Mouse (Mus musculus) myocyte (in vitro differentiated cells): Measurements from ENCODE around the gene A930017K11Rik. TPM values are rescaled to one million over a fixed set of nuclear protein-coding genes. Genes with fewer than 3 reads are reported as not detected.
A peak's percentile ranks its signal among the peaks of the same experiment; 100 is the strongest.

Source experiments
- H3K27me3 ChIP-seq: one replicate; pipeline ENCODE4 v1.6.1; 2011; ENCODE audit not compliant: control insufficient read depth, insufficient read depth, insufficient read length
- H3K36me3 ChIP-seq: one replicate; pipeline ENCODE4 v1.6.1; 2011; ENCODE audit not compliant: control insufficient read depth, insufficient read depth
- H3K4me2 ChIP-seq: one replicate; pipeline ENCODE4 v1.6.1; 2011; ENCODE audit warnings: low read depth, control low read depth
- H3K4me3 ChIP-seq: one replicate; pipeline ENCODE4 v1.5.1; 2011; ENCODE audit warnings: mild to moderate bottlenecking, control low read depth, moderate library complexity
- H3K79me2 ChIP-seq: one replicate; pipeline ENCODE4 v1.6.1; 2011; ENCODE audit not compliant: control insufficient read depth, insufficient read depth
- H3ac ChIP-seq: one replicate; pipeline ENCODE4 v1.6.1; 2011; ENCODE audit not compliant: control insufficient read depth, insufficient read length
- CEBPB ChIP-seq: IDR thresholded peaks from 2 replicates; pipeline ENCODE4 v1.6.1; 2011; ENCODE audit warnings: mild to moderate bottlenecking, moderate library complexity; ENCODE audit not compliant: poor library complexity, insufficient read depth, severe bottlenecking
- E2F4 ChIP-seq: IDR thresholded peaks from one replicate; pipeline ENCODE4 v1.6.1; 2011; ENCODE audit warnings: mild to moderate bottlenecking, control low read depth, moderate library complexity; ENCODE audit not compliant: insufficient read depth
- MAX ChIP-seq: IDR thresholded peaks from one replicate; pipeline ENCODE4 v1.6.1; 2011; ENCODE audit warnings: low read depth, mild to moderate bottlenecking, control low read depth
- MYOD1 ChIP-seq, 3 experiments: IDR thresholded peaks; one replicate each; pipeline ENCODE4 v1.6.1; 2011; ENCODE audit warnings: control low read depth in 2 of 3, low read depth in 2 of 3, mild to moderate bottlenecking in 2 of 3, moderate library complexity in 1 of 3; ENCODE audit not compliant: insufficient read length in 2 of 3, control insufficient read depth in 1 of 3
- MYOG ChIP-seq, 3 experiments: IDR thresholded peaks; one replicate each; pipeline ENCODE4 v1.6.1; 2011; ENCODE audit warnings: control low read depth in 2 of 3, low read depth in 2 of 3, mild to moderate bottlenecking in 2 of 3; ENCODE audit not compliant: insufficient read length in 2 of 3, control insufficient read depth in 1 of 3, insufficient read depth in 1 of 3
- POLR2A ChIP-seq: IDR thresholded peaks from one replicate; pipeline ENCODE4 v1.6.1; 2011; ENCODE audit warnings: low read depth, mild to moderate bottlenecking, control low read depth, moderate library complexity; ENCODE audit not compliant: insufficient read length
- POLR2AphosphoS2 ChIP-seq: IDR thresholded peaks from one replicate; pipeline ENCODE4 v1.6.1; 2011; ENCODE audit warnings: low read depth, control low read depth; ENCODE audit not compliant: insufficient read length
- REST ChIP-seq: IDR thresholded peaks from one replicate; pipeline ENCODE4 v1.6.1; 2011; ENCODE audit warnings: mild to moderate bottlenecking, control low read depth, moderate library complexity; ENCODE audit not compliant: insufficient read depth, insufficient read length
- SRF ChIP-seq: IDR thresholded peaks from one replicate; pipeline ENCODE4 v1.6.1; 2011; ENCODE audit warnings: low read depth; ENCODE audit not compliant: control insufficient read depth, insufficient read length
- TCF12 ChIP-seq: IDR thresholded peaks from one replicate; pipeline ENCODE4 v1.6.1; 2011; ENCODE audit warnings: mild to moderate bottlenecking, control low read depth; ENCODE audit not compliant: poor library complexity, insufficient read depth, severe bottlenecking
- TCF3 ChIP-seq: IDR thresholded peaks from one replicate; pipeline ENCODE4 v1.6.1; 2011; ENCODE audit warnings: low read depth, control low read depth; ENCODE audit not compliant: insufficient read length
- USF1 ChIP-seq: IDR thresholded peaks from one replicate; pipeline ENCODE4 v1.6.1; 2011; ENCODE audit warnings: low read depth, mild to moderate bottlenecking, control low read depth, moderate library complexity
- polyA plus RNA-seq: library from polyadenylated mRNA; unstranded; fragments of >200 nt; fragmentation: generic; extraction: Trizol; gene quantifications from one replicate; pipeline ENCODE4 v1.2.1, GENCODE M21; 2012; ENCODE audit warnings: missing spikeins

A930017K11Rik gene
- polyA plus RNA-seq, 1 experiment, result 0.02 TPM

GRCm38 (mm10) chr17:25944366-25945163 is 7.8 kb downstream of the A930017K11Rik start, which contains the start of the genes Pigq and Nhlrc4:
Gene Pigq, minus strand, starts transcription at chr17:25944936.
Gene Nhlrc4, minus strand, starts transcription at chr17:25944961.
- Histone ChIP-seq H3K36me3 (no peaks in the 10 kb centered on the region), H3K79me2 (peaks cover 12% of the 10 kb centered on the region), H3ac (no peak within 1 kb of the TSS), H3K4me2 (peak within 1 kb of the TSS; percentile 12), H3K27me3 (peaks cover 21% of the 10 kb centered on the region), H3K4me3 (no peak within 1 kb of the TSS)
- TF ChIP-seq POLR2AphosphoS2 (no peak), SRF (no peak), MYOG (IDR thresholded peaks at IDR 0.05; ENCODE audit: control insufficient read depth in 1 of 3, insufficient read depth in 1 of 3, insufficient read length in 2 of 3, low read depth in 2 of 3) (no peak), CEBPB (no peak), TCF12 (no peak), REST (no peak), E2F4 (no peak), USF1 (no peak), MYOD1 (IDR thresholded peaks at IDR 0.05; ENCODE audit: control insufficient read depth in 1 of 3, insufficient read length in 2 of 3, low read depth in 2 of 3) (no peak), POLR2A (no peak), TCF3 (no peak), MAX (no peak)

GRCm38 (mm10) chr17:25943769-25944168 is 8.6 kb downstream of the A930017K11Rik start:
- no peak overlapping the region for H3ac ChIP-seq
- no peak overlapping the region for H3K4me3 ChIP-seq
- peak in 2 of 3 experiments; percentile 88 to 97 for TF ChIP-seq MYOD1 (IDR thresholded peaks at IDR 0.05; ENCODE audit: control insufficient read depth in 1 of 3, insufficient read length in 2 of 3, low read depth in 2 of 3)
- TF ChIP-seq USF1, result no peak
- no peak for TF ChIP-seq CEBPB
- TF ChIP-seq REST, result no peak
- peak; percentile 71 for TF ChIP-seq TCF12
- no peak for TF ChIP-seq SRF
- TF ChIP-seq TCF3, result peak; percentile 71
- no peak for TF ChIP-seq POLR2A
- no peak for TF ChIP-seq MAX
- TF ChIP-seq E2F4, result no peak
- TF ChIP-seq MYOG (IDR thresholded peaks at IDR 0.05; ENCODE audit: control insufficient read depth in 1 of 3, insufficient read depth in 1 of 3, insufficient read length in 2 of 3, low read depth in 2 of 3), result peak; percentile 86 to 98 (median 90)
- peak overlapping the region; percentile 12 for H3K4me2 ChIP-seq
- H3K79me2 ChIP-seq, result peaks cover 12% of the 10 kb centered on the region
- H3K36me3 ChIP-seq, result no peaks in the 10 kb centered on the region
- H3K27me3 ChIP-seq, result peaks cover 21% of the 10 kb centered on the region

GRCm38 (mm10) chr17:25943221-25943620 is 9.1 kb downstream of the A930017K11Rik start:
- Histone ChIP-seq H3K27me3 (peaks cover 18% of the 10 kb centered on the region), H3K4me2 (no peak overlapping the region), H3K79me2 (peaks cover 12% of the 10 kb centered on the region), H3K4me3 (no peak overlapping the region), H3K36me3 (no peaks in the 10 kb centered on the region), H3ac (no peak overlapping the region)
- TF ChIP-seq POLR2A (no peak), MAX (no peak), E2F4 (no peak), TCF3 (no peak), MYOG (IDR thresholded peaks at IDR 0.05; ENCODE audit: control insufficient read depth in 1 of 3, insufficient read depth in 1 of 3, insufficient read length in 2 of 3, low read depth in 2 of 3) (no peak), TCF12 (no peak), USF1 (no peak), CEBPB (no peak), POLR2AphosphoS2 (no peak), MYOD1 (IDR thresholded peaks at IDR 0.05; ENCODE audit: control insufficient read depth in 1 of 3, insufficient read length in 2 of 3, low read depth in 2 of 3) (no peak), SRF (no peak), REST (no peak)

- Histone ChIP-seq H3K79me2 (peaks cover 12% of the 10 kb centered on the region), H3K36me3 (no peaks in the 10 kb centered on the region), H3K4me3 (peak overlapping the region; percentile 59), H3ac (no peak overlapping the region), H3K4me2 (peak overlapping the region; percentile 85), H3K27me3 (peaks cover 13% of the 10 kb centered on the region)
- TF ChIP-seq TCF3, result no peak
- no peak for TF ChIP-seq MAX
- TF ChIP-seq MYOG (IDR thresholded peaks at IDR 0.05; ENCODE audit: control insufficient read depth in 1 of 3, insufficient read depth in 1 of 3, insufficient read length in 2 of 3, low read depth in 2 of 3), result no peak
- TF ChIP-seq MYOD1 (IDR thresholded peaks at IDR 0.05; ENCODE audit: control insufficient read depth in 1 of 3, insufficient read length in 2 of 3, low read depth in 2 of 3), result no peak
- TF ChIP-seq SRF, result no peak
- TF ChIP-seq POLR2A, result no peak
- TF ChIP-seq REST, result no peak
- no peak for TF ChIP-seq CEBPB
- TF ChIP-seq E2F4, result no peak
- no peak for TF ChIP-seq USF1
- no peak for TF ChIP-seq TCF12
- no peak for TF ChIP-seq POLR2AphosphoS2
These were observed 9.7 kb downstream of the A930017K11Rik start for GRCm38 (mm10) chr17:25942597-25943151.
